Mouse (Mus musculus) limb, embryonic 12.5 days (tissue): ENCODE results near the gene Foxr1. TPM values are rescaled to one million over a fixed set of nuclear protein-coding genes. Genes with fewer than 3 reads are reported as not detected.
"Not testable (repeated sequence)": the region's sequence is repeated elsewhere in the genome, so short reads cannot be mapped to it uniquely, and the experiment has no call there.

Experiments
- ATAC-seq: fragments of 200-750 bp; cut with Nextera tagmentation; 2 replicates; pipeline ENCODE4 v1.8.0; 2017; ENCODE audit warnings: low read depth, moderate TSS enrichment; ENCODE audit not compliant: insufficient number of reproducible peaks, insufficient read depth, low FRiP score, low TSS enrichment
- H3K27ac ChIP-seq: fragments of 300-500 bp; sonication (generic); 2 replicates; pipeline ENCODE4 v1.5.1; 2016; ENCODE audit warnings: mild to moderate bottlenecking, moderate library complexity
- H3K27me3 ChIP-seq: fragments of 300-500 bp; sonication (generic); 2 replicates; pipeline ENCODE4 v1.6.1; 2016; ENCODE audit warnings: mild to moderate bottlenecking, moderate library complexity
- H3K36me3 ChIP-seq: fragments of 300-500 bp; sonication (generic); 2 replicates; pipeline ENCODE4 v1.6.1; 2016; ENCODE audit warnings: mild to moderate bottlenecking, moderate library complexity
- H3K4me1 ChIP-seq: fragments of 300-500 bp; sonication (generic); replicated peaks from 2 replicates; pipeline ENCODE4 v1.6.1; 2016
- H3K4me2 ChIP-seq: fragments of 300-500 bp; sonication (generic); 2 replicates; pipeline ENCODE4 v1.6.1; 2016; ENCODE audit warnings: mild to moderate bottlenecking, moderate library complexity
- H3K4me3 ChIP-seq: fragments of 300-500 bp; sonication (generic); replicated peaks from 2 replicates; pipeline ENCODE4 v1.5.1; 2016; ENCODE audit warnings: mild to moderate bottlenecking
- H3K9ac ChIP-seq: fragments of 300-500 bp; sonication (generic); replicated peaks from 2 replicates; pipeline ENCODE4 v1.6.1; 2016; ENCODE audit warnings: mild to moderate bottlenecking, moderate library complexity
- H3K9me3 ChIP-seq: fragments of 300-500 bp; sonication (generic); 2 replicates; pipeline ENCODE4 v1.6.1; 2016; ENCODE audit warnings: mild to moderate bottlenecking, moderate library complexity
- WGBS: fragments of 180-500 bp; shearing (Covaris S2); methylation state at CpG from one replicate; pipeline ENCODE4 v1.1.7; 2016; 5-methylcytosine and 5-hydroxymethylcytosine counted together
- polyA plus RNA-seq: library from polyadenylated mRNA; unstranded; fragments of >200 nt; fragmentation: Nextera tagmentation; extraction: Ambion mirVana; gene quantifications from 2 replicates; pipeline ENCODE4 v1.2.1, GENCODE M21; 2016

Gene Foxr1
- polyA plus RNA-seq, 1 experiment from 2014 or later: not detected

DNA sequence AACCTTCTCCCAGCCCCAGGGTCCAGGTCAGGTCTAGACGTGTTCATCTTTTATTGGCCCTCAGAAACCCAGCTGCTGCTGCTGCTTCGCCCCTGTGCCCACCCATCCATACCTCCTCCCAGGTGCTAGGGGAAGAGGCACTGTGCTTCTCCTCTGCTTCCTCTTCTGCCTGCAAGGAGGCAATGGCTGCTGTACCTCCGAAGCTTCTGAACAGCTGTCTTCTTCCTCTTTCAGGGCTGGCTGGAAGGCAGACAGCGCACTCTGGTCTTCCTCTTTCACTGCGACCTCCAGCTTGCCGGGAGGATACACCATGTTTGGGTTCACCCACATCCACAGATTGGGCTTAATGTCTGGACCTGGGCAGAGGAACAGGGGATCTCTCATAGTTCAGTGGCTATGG, 5.2 kb downstream of the Foxr1 start:
- no peak overlapping the region for H3K9ac ChIP-seq
- peaks cover 13% of the 10 kb centered on the region for H3K4me1 ChIP-seq
- H3K4me3 ChIP-seq: no peak overlapping the region
- no peaks in the 10 kb centered on the region for H3K36me3 ChIP-seq
- H3K4me2 ChIP-seq: no peak overlapping the region
- 72% methylated on average over 6 of the region's 6 CpGs for WGBS
- no peaks in the 10 kb centered on the region for H3K9me3 ChIP-seq
- H3K27me3 ChIP-seq: no peaks in the 10 kb centered on the region; the same call in 1 of the 2 replicates
- ATAC-seq: no peak
- peak overlapping the region; percentile 13; the same call in 1 of the 2 replicates for H3K27ac ChIP-seq

- H3K9ac ChIP-seq: no peak overlapping the region
- no peaks in the 10 kb centered on the region for H3K9me3 ChIP-seq
- no peak overlapping the region for H3K4me2 ChIP-seq
- no peak for ATAC-seq
- 48% methylated on average over 5 of the region's 5 CpGs for WGBS
- H3K27me3 ChIP-seq: no peaks in the 10 kb centered on the region
- H3K27ac ChIP-seq: no peak overlapping the region
- no peak overlapping the region for H3K4me3 ChIP-seq
- no peaks in the 10 kb centered on the region for H3K36me3 ChIP-seq
- H3K4me1 ChIP-seq: peaks cover 13% of the 10 kb centered on the region
Observed at GRCm38 (mm10) chr9:44432577-44433185, 8.3 kb downstream of the Foxr1 start.

GRCm38 (mm10) chr9:44423576-44423975, 17.4 kb downstream of the Foxr1 start:
- 84% methylated on average over 4 of the region's 4 CpGs for WGBS
- no peaks in the 10 kb centered on the region for H3K4me1 ChIP-seq
- no peaks in the 10 kb centered on the region for H3K27me3 ChIP-seq
- no peak overlapping the region for H3K4me3 ChIP-seq
- no peak overlapping the region for H3K27ac ChIP-seq
- no peak overlapping the region for H3K9ac ChIP-seq
- no peak overlapping the region for H3K4me2 ChIP-seq
- ATAC-seq: no peak
- no peaks in the 10 kb centered on the region for H3K36me3 ChIP-seq
- H3K9me3 ChIP-seq: peaks cover 4% of the 10 kb centered on the region; the same call in 1 of the 2 replicates

GRCm38 (mm10) chr9:44420280-44420898, 20.5 kb downstream of the Foxr1 start:
- H3K36me3 ChIP-seq: peaks cover 9% of the 10 kb centered on the region
- no peak overlapping the region for H3K4me2 ChIP-seq
- H3K4me3 ChIP-seq: no peak overlapping the region
- no peak overlapping the region for H3K27ac ChIP-seq
- ATAC-seq: no peak
- no peaks in the 10 kb centered on the region for H3K27me3 ChIP-seq
- peaks cover 6% of the 10 kb centered on the region for H3K4me1 ChIP-seq
- WGBS: 78% methylated on average over 5 of the region's 5 CpGs
- no peak overlapping the region for H3K9ac ChIP-seq
- peaks cover 4% of the 10 kb centered on the region; the same call in 1 of the 2 replicates for H3K9me3 ChIP-seq

GRCm38 (mm10) chr9:44419730-44420129, 21.2 kb downstream of the Foxr1 start:
- H3K27me3 ChIP-seq, H3K4me1 ChIP-seq, H3K27ac ChIP-seq, H3K4me3 ChIP-seq, ATAC-seq, H3K9ac ChIP-seq, H3K9me3 ChIP-seq, H3K4me2 ChIP-seq: not testable (repeated sequence)
- peaks cover 12% of the 10 kb centered on the region for H3K36me3 ChIP-seq
- WGBS: 95% methylated on average over 9 of the region's 9 CpGs

GRCm38 (mm10) chr9:44418519-44419385, 22.2 kb downstream of the Foxr1 start, which contains the start of gene Ccdc84:
Gene Ccdc84, minus strand, starts transcription at chr9:44418569.
- peak within 1 kb of the TSS; percentile 84 for H3K9ac ChIP-seq
- H3K9me3 ChIP-seq: peaks cover 4% of the 10 kb centered on the region; the same call in 1 of the 2 replicates
- peak within 1 kb of the TSS; percentile 80 for H3K27ac ChIP-seq
- no peak for ATAC-seq
- H3K4me2 ChIP-seq: peak within 1 kb of the TSS; percentile 83
- peaks cover 6% of the 10 kb centered on the region for H3K4me1 ChIP-seq
- H3K27me3 ChIP-seq: no peaks in the 10 kb centered on the region
- peak within 1 kb of the TSS; percentile 81 for H3K4me3 ChIP-seq
- WGBS: 80% methylated on average over 14 of the region's 14 CpGs
- H3K36me3 ChIP-seq: peaks cover 21% of the 10 kb centered on the region

- Histone ChIP-seq H3K27me3 (no peaks in the 10 kb centered on the region), H3K4me3 (peak overlapping the region; percentile 81), H3K4me1 (peaks cover 6% of the 10 kb centered on the region), H3K9ac (peak overlapping the region; percentile 84), H3K9me3 (peaks cover 4% of the 10 kb centered on the region; the same call in 1 of the 2 replicates), H3K27ac (peak overlapping the region; percentile 80), H3K4me2 (peak overlapping the region; percentile 83), H3K36me3 (peaks cover 30% of the 10 kb centered on the region)
- peak; percentile 84 for ATAC-seq
- WGBS: under 1% methylated on average over 38 of the region's 38 CpGs
Observed at GRCm38 (mm10) chr9:44417892-44418363, 23.0 kb downstream of the Foxr1 start.

- Histone ChIP-seq H3K27ac (peak overlapping the region; percentile 80), H3K27me3 (no peaks in the 10 kb centered on the region), H3K36me3 (peaks cover 36% of the 10 kb centered on the region), H3K4me2 (peak overlapping the region; percentile 83), H3K4me1 (peaks cover 6% of the 10 kb centered on the region), H3K4me3 (peak overlapping the region; percentile 81), H3K9ac (peak overlapping the region; percentile 84), H3K9me3 (peaks cover 4% of the 10 kb centered on the region; the same call in 1 of the 2 replicates)
- ATAC-seq: peak; percentile 77; the same call in 1 of the 2 replicates
- 6% methylated on average over 26 of the region's 26 CpGs for WGBS
Observed at GRCm38 (mm10) chr9:44417156-44417891, 23.6 kb downstream of the Foxr1 start.

GRCm38 (mm10) chr9:44412781-44413180, 28.2 kb downstream of the Foxr1 start:
- Histone ChIP-seq H3K4me3 (no peak overlapping the region), H3K36me3 (peaks cover 73% of the 10 kb centered on the region), H3K9ac (no peak overlapping the region), H3K4me2 (no peak overlapping the region), H3K27me3 (no peaks in the 10 kb centered on the region), H3K27ac (no peak overlapping the region), H3K4me1 (peaks cover 12% of the 10 kb centered on the region), H3K9me3 (no peaks in the 10 kb centered on the region)
- ATAC-seq: no peak
- WGBS: 89% methylated on average over 2 of the region's 2 CpGs

DNA sequence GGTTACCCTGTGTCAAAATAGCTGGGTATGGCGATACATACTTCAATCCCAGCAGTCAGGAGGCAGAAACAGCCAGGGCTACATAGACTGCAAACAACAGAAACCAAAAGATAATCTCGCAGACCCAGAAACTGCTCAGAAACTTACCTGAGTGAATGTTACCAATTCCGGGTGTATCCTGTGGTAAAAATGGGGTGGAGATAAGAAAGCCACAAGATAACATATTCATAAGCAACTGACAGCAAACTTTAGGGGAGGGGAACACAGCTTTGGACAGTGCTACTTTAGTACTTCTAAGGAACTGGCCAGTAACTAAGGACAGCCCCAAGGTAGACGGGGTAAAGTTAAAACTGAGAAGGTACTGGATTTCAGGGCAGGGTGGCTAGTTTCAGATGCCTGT, 28.6 kb downstream of the Foxr1 start:
- H3K9ac ChIP-seq: no peak overlapping the region
- 79% methylated on average over 4 of the region's 4 CpGs for WGBS
- H3K27ac ChIP-seq: no peak overlapping the region
- peaks cover 10% of the 10 kb centered on the region for H3K4me1 ChIP-seq
- no peak for ATAC-seq
- no peaks in the 10 kb centered on the region for H3K27me3 ChIP-seq
- H3K4me2 ChIP-seq: no peak overlapping the region
- peaks cover 73% of the 10 kb centered on the region for H3K36me3 ChIP-seq
- H3K9me3 ChIP-seq: no peaks in the 10 kb centered on the region
- H3K4me3 ChIP-seq: no peak overlapping the region
